Mouse (Mus musculus) T-cell, adult 2 months (primary cell): Measurements from ENCODE around the gene Syne2.

ENCODE experiments used
- DNase-seq: peaks from one replicate; pipeline ENCODE4 v3.0.0; 2022; ENCODE audit warnings: low spot score

Gene Syne2

DNA sequence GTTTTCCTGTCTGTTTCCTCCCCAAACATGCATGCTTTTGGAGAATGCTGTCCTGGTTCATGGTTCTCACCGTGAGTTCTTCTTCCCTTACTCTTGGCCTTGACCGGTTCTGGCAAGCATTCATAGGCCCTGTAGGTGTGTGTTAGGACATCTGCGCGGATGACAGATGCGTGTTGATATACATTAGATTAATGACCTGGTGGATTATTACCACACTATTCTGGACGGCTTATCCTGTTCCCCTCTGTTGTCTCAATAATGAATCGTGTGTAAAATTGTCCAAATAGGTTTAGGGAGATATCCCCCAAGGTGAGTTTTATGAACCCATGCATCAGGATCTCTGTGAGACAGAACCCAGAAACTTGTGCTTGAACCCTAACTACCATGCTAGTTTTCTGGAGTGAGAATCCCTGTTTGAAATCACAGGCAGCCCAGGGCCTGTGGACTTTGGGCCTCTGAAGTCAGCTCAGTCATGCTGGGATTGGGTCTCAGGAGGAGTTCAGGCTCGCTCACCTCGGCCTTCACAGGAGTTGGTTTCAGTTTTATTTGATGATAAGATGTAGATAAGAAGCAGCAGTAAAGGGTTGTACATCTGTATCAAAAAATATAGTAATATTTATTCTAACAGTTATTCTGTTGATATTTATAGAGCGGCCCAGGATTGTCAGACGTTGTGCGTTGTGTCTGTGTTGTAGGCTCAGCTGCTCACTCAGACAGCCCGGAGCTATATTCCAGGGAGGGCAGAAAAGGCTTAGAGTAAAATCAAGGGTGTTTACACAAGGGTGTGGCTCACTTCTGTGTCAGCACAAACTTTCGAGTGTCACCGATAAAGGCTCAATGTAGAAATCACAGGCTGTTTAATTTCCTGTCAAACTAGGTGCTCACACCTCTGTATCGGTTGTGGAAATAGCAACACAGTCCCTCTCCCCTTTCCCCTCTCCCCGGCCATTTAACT lies 48.8 kb downstream of the Syne2 start:
- DNase-seq: no peak

DNA sequence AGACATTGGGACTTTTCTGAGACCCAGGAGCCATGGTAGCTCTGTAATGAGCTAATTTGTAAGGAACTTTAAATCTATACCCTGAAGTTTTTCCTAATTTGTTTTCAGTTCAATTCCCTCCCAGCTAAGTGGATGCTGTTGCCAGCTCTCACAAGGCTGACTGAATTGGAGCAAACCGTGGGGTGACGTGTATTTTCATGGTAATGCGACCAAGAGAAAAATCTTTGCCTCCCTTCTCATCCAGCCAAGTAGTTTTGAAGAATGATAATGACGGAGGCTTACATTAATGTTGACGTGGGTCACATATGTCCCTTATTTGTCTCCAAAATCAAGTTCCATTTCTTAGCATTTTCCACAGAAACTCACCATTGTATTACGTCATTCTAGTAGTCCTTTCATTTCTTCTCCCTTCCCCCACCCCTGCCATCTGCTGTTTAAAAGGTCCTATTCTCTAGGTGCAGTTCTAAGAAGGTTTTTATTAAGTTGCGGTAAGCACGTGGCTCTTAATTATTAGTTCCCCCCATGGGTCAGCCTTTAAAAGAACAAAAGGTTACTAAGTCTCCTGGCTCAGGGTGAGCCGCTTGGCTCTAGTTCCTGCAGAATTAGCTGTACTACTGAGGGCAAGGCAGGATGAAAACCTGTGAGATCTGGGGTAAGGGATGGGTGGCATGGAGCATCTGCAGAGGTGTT lies 55.8 kb downstream of the Syne2 start:
- no peak for DNase-seq

DNA sequence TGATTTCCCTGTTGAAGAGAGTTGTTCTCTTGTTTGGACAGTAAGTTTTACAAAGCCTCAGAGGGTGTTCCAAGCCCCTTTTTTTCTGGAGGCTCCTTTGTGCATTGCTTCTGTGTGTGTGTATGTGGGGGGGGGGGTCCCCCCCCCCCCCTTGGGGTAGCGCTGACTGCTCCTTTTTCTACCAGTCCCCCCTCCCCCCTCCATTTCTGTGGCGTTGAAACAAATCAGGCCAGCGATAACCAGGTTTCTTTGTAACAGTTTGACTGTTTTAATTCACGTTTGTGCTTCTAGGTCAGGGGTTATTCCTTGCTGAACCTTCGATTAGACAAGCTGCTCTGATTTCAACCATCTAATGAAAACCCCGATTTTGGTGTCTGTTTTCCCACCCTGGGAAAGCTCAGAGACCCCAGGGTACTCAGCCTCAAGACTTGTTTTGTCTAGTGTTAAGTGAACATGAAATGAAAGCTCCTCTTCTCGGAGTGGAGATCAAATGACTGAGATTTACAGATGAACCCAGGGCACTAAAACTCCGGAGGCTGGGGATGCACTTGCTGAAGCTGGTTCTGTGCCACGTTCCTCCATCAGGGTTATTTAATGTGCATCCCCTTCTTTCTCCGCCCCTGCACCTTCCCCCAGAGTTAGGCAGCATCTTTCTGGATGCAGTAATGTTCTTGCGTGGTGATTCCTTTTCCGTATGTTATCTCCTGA lies 56.5 kb downstream of the Syne2 start:
- DNase-seq: no peak

DNA sequence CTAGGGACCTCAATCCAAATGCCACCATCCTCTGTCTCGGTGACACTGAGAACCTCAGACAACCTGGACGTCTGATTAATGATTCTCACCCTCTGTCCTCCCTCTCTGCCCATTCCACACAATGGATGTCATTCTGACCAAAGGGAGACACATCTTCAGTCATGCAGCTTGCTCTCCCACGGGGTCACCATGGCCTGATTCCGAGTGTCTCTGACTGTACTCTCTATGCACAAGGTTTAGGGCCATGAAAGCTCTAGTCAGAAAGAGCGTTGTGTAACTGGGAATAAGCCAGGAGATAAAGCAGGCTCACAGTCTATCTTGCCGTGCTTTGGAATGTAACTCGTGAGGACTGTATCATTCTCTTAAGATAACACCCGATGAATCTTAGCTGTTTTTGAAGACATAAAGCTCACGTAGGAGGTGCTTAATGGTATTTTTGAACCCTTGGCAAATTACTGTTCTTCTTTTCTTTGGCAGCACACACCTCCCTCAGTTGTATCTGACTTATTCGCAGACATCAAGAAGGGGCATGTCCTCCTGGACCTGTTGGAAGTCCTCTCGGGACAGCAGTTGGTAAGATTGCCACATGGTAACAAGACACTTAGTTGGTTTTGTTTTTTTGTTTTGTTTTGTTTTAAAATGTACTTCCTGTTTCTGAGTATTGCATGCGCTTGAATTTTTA lies 61.8 kb downstream of the Syne2 start:
- DNase-seq: no peak

DNA sequence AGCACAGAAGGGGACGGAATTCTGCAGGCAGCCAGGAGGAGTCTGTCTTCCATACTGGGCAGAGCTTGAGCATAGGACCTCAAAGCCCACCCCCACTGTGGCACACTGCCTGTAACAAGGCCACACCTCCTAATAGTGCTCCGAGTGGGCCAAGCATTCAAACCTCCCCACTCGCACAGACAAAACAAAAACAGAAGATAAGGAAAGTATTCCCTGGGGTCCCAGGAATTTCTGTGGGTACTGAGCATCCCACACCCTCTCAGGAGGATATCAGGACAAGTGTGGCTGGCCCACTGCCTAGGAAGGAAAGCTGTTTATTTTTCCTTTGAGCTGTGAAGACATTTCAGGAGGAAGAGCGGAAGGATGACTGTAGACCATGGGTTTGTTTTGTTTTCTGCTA lies 63.6 kb downstream of the Syne2 start:
- DNase-seq: no peak

DNA sequence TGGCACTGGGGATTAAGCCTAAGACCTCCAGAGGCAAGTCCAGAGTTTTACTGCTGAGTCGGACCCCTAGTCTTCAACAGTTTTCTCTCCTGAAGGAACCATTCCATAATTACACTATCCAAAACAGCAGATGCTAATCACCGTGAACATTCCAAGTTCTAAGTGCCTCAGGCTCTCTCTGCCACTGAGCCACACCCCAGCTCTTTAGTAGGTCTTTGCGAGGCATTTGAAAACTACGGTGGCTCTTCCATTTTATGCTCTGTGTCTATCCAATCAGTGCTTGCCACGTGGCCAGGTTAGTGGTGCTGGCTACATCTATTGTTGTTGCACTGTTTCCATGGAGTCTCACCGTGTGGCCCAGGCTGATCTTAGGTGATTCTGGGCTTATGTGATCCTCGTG lies 68.2 kb downstream of the Syne2 start:
- no peak for DNase-seq

DNA sequence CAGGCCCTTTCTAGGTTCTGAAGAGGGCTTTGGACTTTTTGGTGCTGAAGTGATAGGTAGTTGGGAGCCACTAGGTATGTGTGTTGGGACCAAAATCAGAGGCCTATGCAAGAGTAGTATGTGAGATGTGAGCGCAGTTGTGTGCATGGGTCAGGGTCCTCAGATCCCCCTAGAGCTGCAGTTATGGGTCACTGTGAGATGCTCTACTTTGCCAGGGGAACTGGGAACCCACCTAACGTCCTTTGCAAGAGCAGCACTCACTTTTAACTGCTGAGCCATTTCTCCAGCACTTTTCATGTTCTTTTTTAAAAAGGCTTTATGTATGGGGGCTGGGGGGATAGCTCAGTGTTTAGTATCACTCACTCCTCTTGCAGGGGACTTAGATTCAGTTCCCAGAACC lies 69.0 kb downstream of the Syne2 start:
- no peak for DNase-seq

DNA sequence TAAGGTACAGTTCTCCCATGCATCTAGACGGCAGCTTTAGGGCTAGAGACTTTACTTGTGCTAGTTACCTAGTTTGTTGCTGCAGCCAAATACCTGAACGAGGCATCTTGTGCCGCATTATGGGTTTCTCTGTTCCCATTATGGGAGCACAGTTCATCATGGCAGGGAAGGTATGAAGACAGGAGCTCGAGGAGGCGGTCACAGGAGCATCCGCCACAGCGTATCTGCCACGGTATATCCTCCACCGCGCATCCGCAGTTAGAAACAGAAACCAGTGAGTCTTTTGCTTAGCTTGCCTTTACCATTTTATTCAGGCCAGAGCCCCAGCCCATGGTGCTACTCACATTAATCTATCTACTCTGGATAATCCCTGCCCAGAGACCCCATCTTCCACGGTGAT lies 70.8 kb downstream of the Syne2 start:
- DNase-seq: no peak

DNA sequence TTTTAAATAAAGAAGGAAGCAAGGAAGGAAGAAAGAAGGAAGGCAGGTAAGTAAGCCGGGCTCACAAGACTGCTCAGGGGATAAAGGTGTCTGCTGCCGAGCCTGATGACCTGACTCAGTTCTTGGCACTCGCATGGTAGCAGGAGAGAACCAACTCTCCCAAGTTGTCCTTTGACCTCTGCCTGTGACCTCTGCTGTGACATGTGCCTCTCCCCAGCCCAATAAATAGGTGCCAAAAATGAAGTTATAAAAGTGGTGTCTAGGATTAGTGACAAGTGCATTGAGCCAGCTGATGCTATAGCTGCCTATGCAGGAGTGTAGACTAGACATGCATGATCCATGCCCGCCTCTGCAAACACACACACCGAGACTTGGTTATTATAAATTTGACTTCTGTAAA lies 73.3 kb downstream of the Syne2 start:
- DNase-seq: no peak

DNA sequence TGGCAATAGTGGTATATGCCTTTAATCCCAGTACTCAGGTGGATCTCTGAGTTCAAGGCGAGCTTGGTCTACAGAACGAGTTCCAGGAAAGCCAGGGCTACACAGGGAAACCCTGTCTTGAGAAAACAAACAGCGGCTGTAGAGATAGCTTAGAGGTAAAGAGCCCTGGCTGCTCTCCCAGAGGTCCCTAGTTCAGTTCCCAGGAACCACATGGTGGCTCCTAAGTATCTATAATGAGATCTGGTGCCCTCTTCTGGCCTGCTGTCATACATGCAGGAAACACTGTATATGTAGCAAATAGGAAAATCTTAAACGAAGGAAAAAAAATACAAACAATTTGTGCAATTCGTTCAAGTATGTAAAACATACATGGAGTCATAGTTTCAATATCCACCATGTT lies 75.5 kb downstream of the Syne2 start:
- no peak for DNase-seq

DNA sequence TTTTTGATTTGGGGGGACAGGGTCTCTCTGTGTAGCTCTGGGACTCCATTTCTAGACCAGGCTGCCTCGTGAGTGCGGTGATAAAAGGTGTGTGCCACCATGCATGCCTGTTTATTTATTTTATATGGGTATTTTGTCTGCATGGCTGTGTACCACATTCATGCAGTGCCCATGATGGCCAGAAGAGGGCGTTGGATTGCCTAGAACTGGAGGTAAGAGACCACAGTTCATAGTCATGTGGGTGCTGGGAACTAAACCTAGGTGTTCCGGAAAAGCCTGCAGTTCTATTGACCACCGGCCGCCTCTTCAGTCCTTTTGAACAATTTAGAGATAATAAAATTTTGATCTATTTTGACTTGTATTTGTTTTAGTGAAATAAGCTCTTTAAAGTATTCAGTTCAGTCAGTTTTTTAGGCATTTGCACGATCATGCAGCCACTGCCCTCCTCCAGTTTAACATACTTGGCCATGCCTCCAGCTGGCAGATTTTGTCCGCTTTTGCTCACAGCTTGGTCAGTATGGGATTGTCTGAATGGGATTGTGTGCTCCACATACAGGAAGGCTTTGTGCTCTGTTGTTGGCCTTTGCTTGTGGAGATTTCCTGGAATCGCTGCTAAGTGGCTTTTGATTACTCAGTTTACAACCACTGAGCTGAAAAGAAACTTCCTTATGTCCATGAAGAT lies 76.5 kb downstream of the Syne2 start:
- no peak for DNase-seq

DNA sequence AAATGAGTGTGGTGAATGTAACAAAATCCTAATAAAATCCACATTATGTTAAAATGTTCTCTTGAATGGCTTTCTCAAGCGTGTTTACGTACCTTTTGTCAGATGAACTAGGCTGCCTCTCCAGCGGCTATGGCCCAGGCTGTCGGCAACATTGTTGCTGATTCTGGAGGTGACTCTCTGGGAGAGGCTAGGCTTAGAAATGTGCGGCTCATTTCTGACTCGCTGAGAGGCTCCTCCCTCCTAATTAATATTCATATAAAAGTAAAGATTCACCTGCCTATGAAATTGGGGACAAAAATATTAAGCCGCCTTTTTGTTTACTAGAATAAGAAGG lies 77.0 kb downstream of the Syne2 start:
- no peak for DNase-seq

DNA sequence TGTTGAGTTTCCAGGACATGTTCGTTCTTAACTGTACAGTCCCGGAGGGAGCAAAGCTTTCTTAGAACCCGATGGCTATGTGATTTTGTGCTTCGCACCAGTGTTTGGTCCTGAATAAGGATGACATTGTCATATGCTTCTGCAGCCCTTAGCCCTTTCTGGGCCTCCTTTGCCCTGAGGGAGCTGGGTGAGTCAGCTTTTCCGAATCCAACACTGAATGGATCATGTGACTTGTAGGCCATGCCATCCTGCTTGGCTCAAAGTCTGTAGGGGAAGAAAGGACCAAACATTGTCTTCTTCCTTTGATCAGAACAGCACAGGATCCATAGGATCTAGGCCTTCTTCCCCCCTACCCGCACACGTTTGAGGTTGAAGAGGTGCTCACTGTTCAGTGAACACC lies 79.9 kb downstream of the Syne2 start:
- DNase-seq: no peak

DNA sequence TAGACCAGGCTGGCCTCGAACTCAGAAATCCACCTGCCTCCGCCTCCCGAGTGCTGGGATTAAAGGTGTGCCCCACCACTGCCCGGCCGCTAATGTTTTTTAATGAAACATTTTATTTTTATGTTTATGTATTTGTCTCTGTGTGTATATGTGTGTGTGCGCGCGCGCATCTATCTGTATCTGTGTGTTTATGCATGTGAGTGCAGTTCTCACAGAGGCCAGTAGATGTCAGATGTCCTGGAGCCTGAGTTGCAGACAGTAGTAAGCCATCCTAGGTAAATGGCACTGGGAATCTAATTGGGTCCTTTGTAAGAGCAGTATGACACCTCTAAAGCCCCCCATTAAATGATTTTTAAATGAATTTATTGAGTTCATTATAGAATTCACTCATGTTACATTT lies 83.8 kb downstream of the Syne2 start:
- DNase-seq: no peak

DNA sequence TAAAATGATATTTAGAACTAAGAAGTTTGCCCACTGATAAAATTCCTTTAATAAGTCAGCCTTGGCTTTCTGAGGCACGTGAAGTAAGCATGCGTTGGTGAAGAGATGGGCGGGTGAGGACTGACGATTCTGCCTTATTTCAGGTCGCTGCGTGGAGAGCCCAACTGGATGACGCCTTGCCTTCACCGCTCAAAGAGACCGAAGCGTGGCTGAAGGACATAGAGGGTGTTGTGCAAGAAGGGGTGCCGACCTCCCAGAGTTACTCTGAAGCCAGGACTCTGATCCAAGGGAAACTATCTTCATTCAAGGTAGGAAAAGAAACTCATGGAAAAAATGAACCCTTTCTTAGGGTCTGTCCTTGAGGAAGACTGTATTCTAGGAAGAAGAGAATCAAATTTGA lies 86.1 kb downstream of the Syne2 start:
- no peak for DNase-seq

DNA sequence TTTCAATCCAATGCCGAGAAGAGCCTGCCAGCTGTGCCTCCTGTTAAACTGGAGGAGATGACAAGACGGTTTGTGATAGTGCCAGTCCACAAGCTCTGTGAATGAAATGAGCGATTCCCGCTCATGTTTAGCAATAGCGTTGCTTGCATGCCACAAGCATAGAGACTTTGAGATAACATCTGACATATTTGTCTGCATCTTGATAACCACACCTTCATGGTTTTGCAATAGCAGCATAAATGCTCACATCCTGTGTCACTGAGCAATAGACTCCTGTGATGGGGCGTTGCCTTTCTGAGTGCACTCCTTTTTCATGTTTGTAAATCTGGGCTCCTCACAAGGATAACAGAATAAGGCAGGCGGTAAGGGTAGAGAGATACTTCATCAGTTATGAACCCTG lies 87.4 kb downstream of the Syne2 start:
- DNase-seq: peak; percentile 9

DNA sequence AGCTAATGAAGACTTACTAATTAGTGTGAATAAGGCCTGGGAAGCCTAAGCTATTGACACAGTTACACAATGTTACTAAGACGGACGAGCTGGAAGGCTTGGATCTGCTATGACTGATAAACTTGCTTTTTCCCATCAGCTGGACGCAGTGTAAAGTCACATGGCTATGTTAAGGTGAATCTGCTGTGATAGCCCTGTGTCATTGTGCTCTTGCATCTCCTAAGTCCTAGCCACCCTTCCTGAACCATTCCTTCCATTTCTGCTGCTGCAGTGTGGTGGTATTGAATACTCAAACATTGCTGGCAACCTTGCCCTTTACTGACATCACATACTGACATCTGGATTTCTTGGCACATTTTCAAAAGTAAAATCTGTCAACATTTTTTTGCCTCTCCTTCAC lies 90.5 kb downstream of the Syne2 start:
- DNase-seq: no peak

DNA sequence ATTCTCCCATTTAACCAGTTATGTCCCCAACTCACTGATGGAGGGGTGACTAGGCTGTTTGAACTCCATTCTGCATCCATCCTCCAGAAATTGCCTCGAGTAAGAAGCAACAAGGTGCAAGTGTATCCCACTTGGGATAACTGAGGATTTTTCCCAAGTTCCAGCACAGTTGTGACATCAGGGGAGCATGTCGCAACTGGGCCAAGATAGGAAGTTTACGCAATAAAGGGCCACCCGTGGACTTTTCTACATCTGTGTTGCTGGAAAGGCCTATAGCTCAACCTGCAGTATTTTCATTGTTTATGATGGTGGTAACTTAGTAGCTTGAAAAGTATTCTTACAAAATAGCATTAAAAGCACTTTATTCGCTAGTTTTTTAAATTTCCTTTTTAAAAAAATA lies 97.8 kb downstream of the Syne2 start:
- DNase-seq: no peak

DNA sequence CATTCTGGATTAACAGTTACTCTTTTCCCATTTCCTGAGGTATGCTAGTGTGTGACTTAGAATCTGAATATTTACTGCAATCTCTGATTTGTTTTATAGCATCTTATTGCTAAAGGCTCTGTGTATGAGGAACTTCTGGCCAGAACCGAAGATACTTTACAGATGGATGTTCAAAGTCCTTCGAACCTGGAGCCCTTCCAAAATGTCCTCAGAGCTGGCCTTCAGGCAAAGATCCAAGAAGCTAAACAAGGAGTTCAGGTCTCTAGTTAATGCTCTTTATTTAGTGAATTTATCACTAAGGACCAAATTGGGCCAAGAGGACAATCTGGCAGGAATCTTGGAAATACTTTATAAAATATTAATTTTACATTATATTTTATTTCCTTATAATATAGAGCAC lies 100.5 kb downstream of the Syne2 start:
- no peak for DNase-seq

DNA sequence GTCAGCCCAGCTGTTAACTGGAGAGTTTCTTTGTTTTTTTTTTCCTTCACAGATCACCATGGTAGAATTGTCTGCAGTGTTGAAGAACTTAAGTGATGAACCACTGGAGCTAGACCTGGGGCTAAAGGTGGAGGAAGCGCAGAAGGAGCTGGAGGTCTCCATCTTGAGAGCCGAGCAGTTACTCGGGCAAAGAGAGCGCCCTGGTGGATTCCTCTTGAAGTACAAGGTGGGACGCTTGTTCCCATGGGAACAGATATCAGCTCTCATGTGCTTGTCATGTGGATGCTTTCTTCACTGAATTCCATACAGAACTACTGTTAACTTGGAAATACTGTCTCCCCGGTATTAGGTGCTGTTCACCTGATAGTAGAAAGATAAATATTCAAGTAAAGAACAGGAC lies 101.0 kb downstream of the Syne2 start:
- no peak for DNase-seq

DNA sequence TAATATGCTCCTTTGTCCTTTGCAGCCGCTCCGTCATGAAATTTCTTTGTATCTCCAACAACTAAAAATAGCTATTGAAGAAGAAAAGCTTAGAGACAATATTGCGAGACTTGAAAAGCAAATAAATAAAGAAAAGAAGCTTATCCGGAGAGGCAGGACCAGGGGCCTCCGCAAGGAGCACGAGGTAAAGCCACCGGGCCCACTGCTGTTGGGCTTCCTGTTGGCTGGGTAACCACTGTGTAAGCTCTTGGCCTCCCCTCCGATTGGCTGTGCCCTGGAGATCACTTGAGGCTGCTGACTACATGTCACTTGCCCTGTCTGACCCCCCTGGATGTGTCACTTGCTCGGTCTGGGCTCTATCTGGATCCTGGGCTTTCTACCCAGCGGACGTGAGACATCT lies 105.0 kb downstream of the Syne2 start:
- DNase-seq: no peak

DNA sequence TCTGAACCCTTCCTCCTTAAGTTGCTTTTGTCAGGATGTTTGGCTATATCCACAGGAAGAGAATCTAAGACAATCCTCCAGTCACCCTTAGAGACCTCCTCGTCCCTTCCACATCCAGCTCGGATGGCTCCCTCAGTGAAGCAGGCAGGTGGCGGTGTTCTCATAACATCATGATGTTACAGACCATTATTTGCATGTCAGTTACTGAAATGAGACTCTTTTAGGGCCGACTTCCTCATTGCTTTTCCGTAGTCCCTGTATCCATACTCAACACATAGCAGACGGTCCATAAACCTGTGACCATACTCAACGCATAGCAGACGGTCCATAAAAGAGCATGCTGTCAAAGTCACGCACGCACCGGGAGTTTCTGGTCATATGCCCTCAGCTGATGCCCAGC lies 106.9 kb downstream of the Syne2 start:
- DNase-seq: no peak
